Mouse (Mus musculus) kidney, embryonic 15.5 days (tissue): ENCODE data around the gene Syf2. TPM values are rescaled to one million over a fixed set of nuclear protein-coding genes. Genes with fewer than 3 reads are reported as not detected.
A peak's percentile ranks its signal among the peaks of the same experiment; 100 is the strongest.

Experiments used
- ATAC-seq: fragments of 200-750 bp; cut with Nextera tagmentation; replicated peaks from 2 replicates; pipeline ENCODE4 v1.8.0; 2017; ENCODE audit warnings: moderate TSS enrichment; ENCODE audit not compliant: low FRiP score
- H3K27ac ChIP-seq: fragments of 300-500 bp; sonication (generic); 2 replicates; pipeline ENCODE4 v1.5.1; 2015; ENCODE audit warnings: mild to moderate bottlenecking, inconsistent platforms
- H3K27me3 ChIP-seq: fragments of 300-500 bp; sonication (generic); 2 replicates; pipeline ENCODE4 v1.6.1; 2015; ENCODE audit warnings: inconsistent platforms
- H3K36me3 ChIP-seq: fragments of 300-500 bp; sonication (generic); 2 replicates; pipeline ENCODE4 v1.6.1; 2015; ENCODE audit warnings: inconsistent platforms
- H3K4me1 ChIP-seq: fragments of 300-500 bp; sonication (generic); 2 replicates; pipeline ENCODE4 v1.6.1; 2015; ENCODE audit warnings: inconsistent platforms
- H3K4me2 ChIP-seq: fragments of 300-500 bp; sonication (generic); 2 replicates; pipeline ENCODE4 v1.6.1; 2015; ENCODE audit warnings: moderate library complexity, mild to moderate bottlenecking, inconsistent platforms
- H3K4me3 ChIP-seq: fragments of 300-500 bp; sonication (generic); replicated peaks from 2 replicates; pipeline ENCODE4 v1.5.1; 2015; ENCODE audit warnings: mild to moderate bottlenecking, inconsistent platforms
- H3K9ac ChIP-seq: fragments of 300-500 bp; sonication (generic); 2 replicates; pipeline ENCODE4 v1.6.1; 2015; ENCODE audit warnings: mild to moderate bottlenecking, inconsistent platforms
- H3K9me3 ChIP-seq: fragments of 300-500 bp; sonication (generic); replicated peaks from 2 replicates; pipeline ENCODE4 v1.6.1; 2016; ENCODE audit warnings: inconsistent platforms
- WGBS: fragments of 180-500 bp; shearing (Covaris S2); methylation state at CpG from one replicate; pipeline ENCODE4 v1.1.7; 2015; ENCODE audit warnings: mixed read lengths; 5-methylcytosine and 5-hydroxymethylcytosine counted together
- polyA plus RNA-seq: library from polyadenylated mRNA; unstranded; fragments of >200 nt; fragmentation: Nextera tagmentation; extraction: Ambion mirVana; gene quantifications from 2 replicates; pipeline ENCODE4 v1.2.1, GENCODE M21; 2015

The Syf2 gene
- polyA plus RNA-seq, 1 experiment from 2014 or later: 83.9 TPM

DNA sequence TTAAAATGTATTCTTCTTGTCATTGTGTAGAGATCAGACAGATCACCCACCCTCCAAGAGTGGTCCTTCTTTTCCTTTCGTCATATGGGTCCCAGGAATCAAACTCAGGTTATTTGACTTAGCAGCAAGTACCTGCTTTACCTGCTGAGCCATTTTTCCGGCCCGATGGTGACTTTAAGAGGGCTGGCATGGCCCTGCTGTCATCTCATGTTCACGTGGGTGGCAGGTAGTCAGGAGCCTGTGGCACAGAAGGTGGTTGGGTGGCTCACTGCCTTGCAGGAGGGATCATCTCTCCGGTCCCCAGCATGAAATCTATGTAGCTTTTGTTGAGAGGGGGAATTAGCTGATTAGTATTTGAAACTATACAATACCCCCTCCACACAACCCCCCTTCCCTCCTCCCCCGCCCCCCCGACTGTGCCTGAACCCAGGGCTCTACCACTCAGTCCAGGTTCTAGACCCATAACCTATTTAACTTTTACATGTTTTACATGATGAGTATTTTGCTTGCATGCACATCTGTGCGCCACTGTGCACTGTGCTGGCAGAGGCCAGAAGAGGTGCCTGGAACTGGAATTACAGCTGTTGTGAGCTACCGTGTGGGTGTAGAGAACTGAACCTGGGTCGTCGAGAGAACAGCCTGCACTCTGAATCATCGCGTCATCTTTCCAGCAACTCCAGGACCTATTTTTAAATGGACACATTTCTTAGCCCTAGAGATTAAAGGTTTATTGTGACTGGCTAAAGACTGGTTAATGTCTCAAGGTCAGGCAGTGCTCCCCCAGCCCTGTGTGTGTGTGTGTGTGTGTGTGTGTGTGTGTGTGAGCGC lies 15.3 kb upstream of the Syf2 start:
- Histone ChIP-seq H3K36me3 (peaks cover 24% of the 10 kb centered on the region), H3K4me1 (peaks cover 17% of the 10 kb centered on the region), H3K4me2 (peak overlapping the region; percentile 57), H3K27ac (peak overlapping the region; percentile 97), H3K27me3 (no peaks in the 10 kb centered on the region), H3K9me3 (no peaks in the 10 kb centered on the region), H3K9ac (peak overlapping the region; percentile 87; the same call in 1 of the 2 replicates), H3K4me3 (peak overlapping the region; percentile 98)
- 55% methylated on average over 14 of the region's 14 CpGs for WGBS
- ATAC-seq: no peak; the same call in 1 of the 2 replicates

- no peak for ATAC-seq
- Histone ChIP-seq H3K9ac (no peak overlapping the region), H3K4me3 (no peak overlapping the region), H3K4me2 (no peak overlapping the region), H3K4me1 (peaks cover 17% of the 10 kb centered on the region), H3K9me3 (no peaks in the 10 kb centered on the region), H3K27ac (no peak overlapping the region), H3K27me3 (no peaks in the 10 kb centered on the region), H3K36me3 (peaks cover 8% of the 10 kb centered on the region; the same call in 1 of the 2 replicates)
- WGBS: 74% methylated on average over 3 of the region's 3 CpGs
Measured at GRCm38 (mm10) chr4:134917194-134917593, 13.5 kb upstream of the Syf2 start.

- H3K4me2 ChIP-seq: no peak overlapping the region
- no peak overlapping the region for H3K27ac ChIP-seq
- H3K4me3 ChIP-seq: no peak overlapping the region
- H3K9ac ChIP-seq: no peak overlapping the region; the same call in 1 of the 2 replicates
- H3K4me1 ChIP-seq: peaks cover 19% of the 10 kb centered on the region
- H3K27me3 ChIP-seq: no peaks in the 10 kb centered on the region
- no peaks in the 10 kb centered on the region for H3K9me3 ChIP-seq
- 49% methylated on average over 7 of the region's 7 CpGs for WGBS
- ATAC-seq: no peak
- no peaks in the 10 kb centered on the region for H3K36me3 ChIP-seq
Measured at GRCm38 (mm10) chr4:134918381-134918780, 12.3 kb upstream of the Syf2 start.

DNA sequence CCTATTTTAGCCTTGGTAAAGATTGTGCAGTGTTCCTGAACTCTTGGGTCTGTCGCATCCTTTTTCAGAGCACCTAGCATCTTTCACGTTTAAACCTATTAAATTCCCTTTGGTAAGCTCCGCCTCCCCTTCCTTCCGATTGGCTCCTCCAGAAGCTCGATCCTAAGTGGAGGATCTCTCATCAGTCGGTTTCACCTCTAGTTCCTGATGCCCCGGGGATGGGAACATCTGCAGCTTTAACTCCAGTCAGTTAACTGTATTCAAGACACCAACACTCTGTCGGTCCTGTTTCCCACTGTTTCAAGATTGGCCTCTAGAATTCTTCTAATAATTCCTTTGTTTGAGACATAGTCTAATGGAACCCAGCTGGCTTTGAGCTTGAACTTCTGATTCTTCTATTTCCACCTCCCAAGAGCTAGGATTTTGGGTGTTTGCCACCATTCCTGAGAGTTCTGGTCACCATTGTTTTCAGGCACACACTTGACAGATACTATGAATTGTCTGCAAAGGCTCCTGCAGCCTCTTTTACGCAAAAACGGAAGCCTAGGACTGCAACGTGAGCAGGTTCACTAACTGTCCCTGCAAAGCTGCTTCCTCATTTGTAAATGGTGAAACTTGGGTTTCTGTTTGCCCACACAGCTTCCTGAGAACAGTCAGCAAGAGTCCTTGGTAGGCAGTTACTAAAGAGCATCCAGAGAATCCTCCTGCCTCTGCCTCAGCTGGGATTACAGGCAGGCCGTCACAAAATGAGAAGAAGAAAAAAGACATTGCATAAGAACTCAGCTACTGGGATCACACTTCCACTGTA lies 10.8 kb upstream of the Syf2 start:
- Histone ChIP-seq H3K4me3 (no peak overlapping the region), H3K36me3 (0 out of 2 replicates have a peak, but pooled peaks cover 2% of the 10 kb centered on the region), H3K9me3 (no peaks in the 10 kb centered on the region), H3K4me2 (no peak overlapping the region), H3K4me1 (peaks cover 12% of the 10 kb centered on the region), H3K9ac (no peak overlapping the region), H3K27ac (no peak overlapping the region), H3K27me3 (no peaks in the 10 kb centered on the region)
- no peak for ATAC-seq
- WGBS: 40% methylated on average over 12 of the region's 12 CpGs

GRCm38 (mm10) chr4:134920631-134921030 lies 10.1 kb upstream of the Syf2 start:
- no peaks in the 10 kb centered on the region for H3K9me3 ChIP-seq
- peaks cover 8% of the 10 kb centered on the region for H3K36me3 ChIP-seq
- H3K27me3 ChIP-seq: no peaks in the 10 kb centered on the region
- no peak overlapping the region for H3K27ac ChIP-seq
- no peak for ATAC-seq
- H3K4me2 ChIP-seq: no peak overlapping the region
- H3K4me1 ChIP-seq: peaks cover 13% of the 10 kb centered on the region
- H3K9ac ChIP-seq: no peak overlapping the region
- no peak overlapping the region for H3K4me3 ChIP-seq
- WGBS: 96% methylated on average over 6 of the region's 6 CpGs

DNA sequence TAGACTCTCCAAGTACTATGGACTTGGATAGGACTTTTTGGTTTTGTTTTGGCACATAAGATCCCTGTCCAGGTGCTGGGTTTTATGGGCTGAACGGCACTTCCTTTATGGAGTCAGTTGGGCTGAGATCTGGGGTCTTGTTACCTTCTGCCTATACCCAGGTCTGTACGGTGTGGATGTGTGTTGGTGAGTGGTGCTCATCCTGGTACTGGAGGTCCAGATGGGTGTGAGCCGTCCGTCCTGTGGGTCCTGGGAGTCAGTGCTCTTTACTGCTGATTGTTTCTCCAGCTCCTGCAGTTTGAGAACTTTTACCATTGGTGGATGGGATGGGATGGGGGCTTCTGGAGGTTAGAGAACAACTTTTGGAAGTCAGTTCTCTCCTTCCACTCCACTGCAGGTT lies 9.0 kb upstream of the Syf2 start:
- 92% methylated on average over 4 of the region's 4 CpGs for whole genome bisulfite sequencing
- peaks cover 22% of the 10 kb centered on the region for H3K4me1 ChIP-seq
- no peak for ATAC-seq
- H3K9me3 ChIP-seq: no peaks in the 10 kb centered on the region
- H3K4me3 ChIP-seq: no peak overlapping the region
- no peak overlapping the region for H3K4me2 ChIP-seq
- no peaks in the 10 kb centered on the region for H3K27me3 ChIP-seq
- no peak overlapping the region for H3K27ac ChIP-seq
- H3K36me3 ChIP-seq: peaks cover 19% of the 10 kb centered on the region
- H3K9ac ChIP-seq: no peak overlapping the region

GRCm38 (mm10) chr4:134922111-134922924 lies 8.4 kb upstream of the Syf2 start:
- peaks cover 24% of the 10 kb centered on the region for H3K4me1 ChIP-seq
- WGBS: 57% methylated on average over 10 of the region's 10 CpGs
- no peaks in the 10 kb centered on the region for H3K27me3 ChIP-seq
- H3K4me3 ChIP-seq: peak overlapping the region; percentile 79
- H3K9ac ChIP-seq: peak overlapping the region; percentile 69
- peak overlapping the region; percentile 75 for H3K4me2 ChIP-seq
- no peak for ATAC-seq
- peak overlapping the region; percentile 97 for H3K27ac ChIP-seq
- no peaks in the 10 kb centered on the region for H3K9me3 ChIP-seq
- peaks cover 24% of the 10 kb centered on the region for H3K36me3 ChIP-seq

- H3K4me3 ChIP-seq: peak overlapping the region; percentile 79
- H3K9me3 ChIP-seq: no peaks in the 10 kb centered on the region
- peak overlapping the region; percentile 69 for H3K9ac ChIP-seq
- ATAC-seq: peak; percentile 69; the same call in 1 of the 2 replicates
- no peaks in the 10 kb centered on the region for H3K27me3 ChIP-seq
- H3K36me3 ChIP-seq: peaks cover 30% of the 10 kb centered on the region
- H3K27ac ChIP-seq: peak overlapping the region; percentile 97
- peaks cover 24% of the 10 kb centered on the region for H3K4me1 ChIP-seq
- peak overlapping the region; percentile 75 for H3K4me2 ChIP-seq
- under 1% methylated on average over 13 of the region's 13 CpGs for WGBS
Measured at GRCm38 (mm10) chr4:134922925-134923244, 7.8 kb upstream of the Syf2 start.

- Histone ChIP-seq H3K27ac (peak within 1 kb of the TSS; percentile 97), H3K4me1 (peaks cover 24% of the 10 kb centered on the region), H3K4me3 (peak within 1 kb of the TSS; percentile 79), H3K9me3 (no peaks in the 10 kb centered on the region), H3K9ac (peak within 1 kb of the TSS; percentile 90), H3K27me3 (no peaks in the 10 kb centered on the region), H3K36me3 (peaks cover 35% of the 10 kb centered on the region), H3K4me2 (peak within 1 kb of the TSS; percentile 75)
- WGBS: under 1% methylated on average over 64 of the region's 64 CpGs
- ATAC-seq: peak; percentile 97
Measured at GRCm38 (mm10) chr4:134923258-134924018, 7.3 kb upstream of the Syf2 start, which contains the start of gene Rsrp1. Gene Rsrp1 (plus strand): TSS chr4:134923592.

DNA sequence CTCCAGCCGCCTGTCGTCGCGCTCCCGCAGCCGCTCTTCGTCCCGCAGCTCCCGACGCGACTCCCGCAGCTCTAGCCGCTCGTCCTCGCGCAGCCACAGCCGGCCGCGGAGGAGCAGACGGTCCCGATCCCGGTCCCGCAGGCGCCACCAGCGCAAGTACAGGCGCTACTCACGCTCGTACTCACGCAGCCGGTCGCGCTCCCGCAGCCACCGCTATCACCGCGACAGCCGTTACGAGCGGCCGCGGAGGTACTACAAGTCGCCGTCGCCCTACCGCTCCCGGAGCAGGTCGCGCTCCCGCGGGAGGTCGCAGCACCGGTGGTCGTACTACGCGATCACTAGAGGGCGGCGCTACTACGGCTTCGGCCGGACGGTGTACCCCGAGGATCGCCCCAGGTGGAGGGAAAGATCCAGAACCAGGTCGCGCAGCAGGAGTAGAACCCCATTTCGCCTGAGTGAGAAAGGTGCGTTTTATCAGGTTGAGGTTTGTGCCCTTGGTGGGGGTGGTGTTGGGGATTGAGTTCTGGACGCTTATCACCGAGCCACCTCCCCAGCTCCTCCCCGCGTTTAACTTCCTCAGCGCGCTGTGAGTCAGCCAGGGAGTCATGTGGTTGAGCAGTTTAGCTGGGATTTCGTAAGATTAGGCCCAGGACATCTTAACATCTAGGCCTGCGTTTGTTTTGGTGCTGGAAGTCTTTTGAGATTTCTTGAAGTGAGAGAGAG lies 6.5 kb upstream of the Syf2 start:
- Histone ChIP-seq H3K4me3 (peak overlapping the region; percentile 79), H3K36me3 (peaks cover 39% of the 10 kb centered on the region), H3K4me1 (peaks cover 24% of the 10 kb centered on the region), H3K9ac (peak overlapping the region; percentile 90), H3K9me3 (no peaks in the 10 kb centered on the region), H3K27me3 (no peaks in the 10 kb centered on the region), H3K27ac (peak overlapping the region; percentile 97), H3K4me2 (peak overlapping the region; percentile 75)
- WGBS: under 1% methylated on average over 75 of the region's 75 CpGs
- peak; percentile 37 for ATAC-seq
